Mouse (Mus musculus) C2C12 (cell line): ENCODE measurements around the gene Bora. TPM values are rescaled to one million over a fixed set of nuclear protein-coding genes. Genes with fewer than 3 reads are reported as not detected.

Source experiments
- H3K27me3 ChIP-seq: one replicate; pipeline ENCODE4 v1.6.1; 2011; ENCODE audit not compliant: control insufficient read depth, insufficient read depth, insufficient read length
- H3K36me3 ChIP-seq: one replicate; pipeline ENCODE4 v1.6.1; 2011; ENCODE audit not compliant: control insufficient read depth, insufficient read depth
- H3K4me3 ChIP-seq: one replicate; pipeline ENCODE4 v1.5.1; 2011; ENCODE audit warnings: mild to moderate bottlenecking, control low read depth; ENCODE audit not compliant: poor library complexity, insufficient read depth, severe bottlenecking
- H3K79me2 ChIP-seq: one replicate; pipeline ENCODE4 v1.6.1; 2011; ENCODE audit not compliant: control insufficient read depth, insufficient read depth
- H3K79me3 ChIP-seq: one replicate; pipeline ENCODE4 v1.6.1; 2011; ENCODE audit warnings: low read depth, control low read depth
- H3ac ChIP-seq: one replicate; pipeline ENCODE3; 2011; ENCODE audit warnings: low read depth; ENCODE audit not compliant: control insufficient read depth, insufficient read length
- CEBPB ChIP-seq: IDR thresholded peaks from one replicate; pipeline ENCODE4 v1.6.1; 2011; ENCODE audit warnings: low read depth, mild to moderate bottlenecking, control low read depth, moderate library complexity
- CTCF ChIP-seq: IDR thresholded peaks from one replicate; pipeline ENCODE4 v1.5.1; 2011; ENCODE audit not compliant: control insufficient read depth, insufficient read depth, insufficient read length
- FOSL1 ChIP-seq: IDR thresholded peaks from one replicate; pipeline ENCODE4 v1.8.0; 2011; ENCODE audit warnings: mild to moderate bottlenecking, low read length; ENCODE audit not compliant: poor library complexity, insufficient read depth, severe bottlenecking
- MAX ChIP-seq: IDR thresholded peaks from one replicate; pipeline ENCODE4 v1.6.1; 2011; ENCODE audit warnings: mild to moderate bottlenecking, control low read depth
- MYOD1 ChIP-seq: IDR thresholded peaks from one replicate; pipeline ENCODE4 v1.6.1; 2011; ENCODE audit warnings: low read depth; ENCODE audit not compliant: control insufficient read depth, insufficient read length
- MYOG ChIP-seq: IDR thresholded peaks from one replicate; pipeline ENCODE4 v1.6.1; 2011; ENCODE audit not compliant: control insufficient read depth, insufficient read length; ENCODE audit errors: extremely low read depth
- USF1 ChIP-seq: IDR thresholded peaks from one replicate; pipeline ENCODE4 v1.6.1; 2011; ENCODE audit warnings: low read depth, mild to moderate bottlenecking, control low read depth, moderate library complexity
- polyA plus RNA-seq: library from polyadenylated mRNA; unstranded; fragments of >200 nt; fragmentation: generic; extraction: Trizol; gene quantifications from one replicate; pipeline ENCODE4 v1.2.1, GENCODE M21; 2012; ENCODE audit warnings: missing spikeins

The Bora gene
- polyA plus RNA-seq, 1 experiment: 10.5 TPM

DNA sequence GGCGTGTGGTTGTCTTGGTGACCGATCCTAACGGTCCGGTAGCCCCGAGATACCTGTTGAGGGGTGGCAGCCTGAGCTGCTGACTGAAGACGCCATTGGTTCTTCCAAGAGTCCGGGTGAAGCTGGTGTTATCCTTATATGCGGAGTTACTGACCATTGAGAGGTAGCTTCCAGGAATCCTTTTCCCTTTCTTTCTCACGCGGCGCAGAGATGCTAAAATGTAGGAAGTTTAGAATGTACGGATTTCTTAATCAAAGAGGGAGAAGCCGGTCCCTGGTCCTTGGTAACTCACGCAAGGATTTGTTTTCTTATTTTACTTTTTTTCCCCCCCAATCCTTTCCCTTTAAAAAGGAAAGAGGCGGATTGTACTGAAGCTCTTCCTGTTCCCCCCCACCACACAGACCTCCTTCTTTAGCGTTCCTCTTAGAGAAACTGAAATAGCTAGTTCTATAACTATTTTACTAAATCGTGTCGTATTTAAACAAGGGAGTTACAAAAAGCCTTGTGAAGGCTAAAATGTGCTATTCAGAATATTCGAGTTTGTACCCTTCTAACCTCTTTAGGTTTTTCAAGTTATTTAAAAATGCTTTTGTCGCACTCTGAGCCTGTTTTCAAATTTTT lies 54.1 kb downstream of the Bora start:
- H3K27me3 ChIP-seq: no peaks in the 10 kb centered on the region
- peaks cover 42% of the 10 kb centered on the region for H3K79me3 ChIP-seq
- no peak for TF ChIP-seq FOSL1
- TF ChIP-seq MAX: no peak
- no peak for TF ChIP-seq USF1
- no peak for TF ChIP-seq CTCF
- no peak for TF ChIP-seq CEBPB
- no peak for TF ChIP-seq MYOD1
- TF ChIP-seq MYOG: no peak
- peak overlapping the region; percentile 78 for H3ac ChIP-seq
- H3K79me2 ChIP-seq: peaks cover 72% of the 10 kb centered on the region
- H3K36me3 ChIP-seq: peaks cover 55% of the 10 kb centered on the region
- peak overlapping the region; percentile 92 for H3K4me3 ChIP-seq

DNA sequence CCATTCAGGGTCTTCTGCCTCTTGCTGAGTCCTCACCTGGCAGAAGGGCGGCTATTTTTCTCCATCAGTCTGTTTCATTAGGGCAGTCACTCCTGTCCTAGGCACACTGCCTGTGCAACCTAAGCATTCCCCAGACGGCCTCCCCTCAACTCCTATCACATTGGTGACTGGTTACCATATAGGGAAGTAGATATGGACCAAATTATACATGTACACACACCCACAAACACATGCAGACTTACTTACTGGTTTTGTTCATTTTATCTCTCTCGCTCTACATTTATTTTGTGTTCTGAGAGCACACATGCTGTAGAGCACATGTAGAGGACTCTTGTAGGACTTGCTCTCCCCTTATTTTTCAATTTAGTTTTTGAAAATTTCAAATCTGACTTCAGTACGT lies 57.0 kb downstream of the Bora start:
- TF ChIP-seq MAX (no peak), CTCF (no peak), MYOG (no peak), MYOD1 (no peak), FOSL1 (no peak)
- peaks cover 24% of the 10 kb centered on the region for H3K79me3 ChIP-seq
- no peak overlapping the region for H3K4me3 ChIP-seq
- H3ac ChIP-seq: no peak overlapping the region
- peaks cover 46% of the 10 kb centered on the region for H3K36me3 ChIP-seq
- no peaks in the 10 kb centered on the region for H3K27me3 ChIP-seq
- H3K79me2 ChIP-seq: peaks cover 47% of the 10 kb centered on the region

DNA sequence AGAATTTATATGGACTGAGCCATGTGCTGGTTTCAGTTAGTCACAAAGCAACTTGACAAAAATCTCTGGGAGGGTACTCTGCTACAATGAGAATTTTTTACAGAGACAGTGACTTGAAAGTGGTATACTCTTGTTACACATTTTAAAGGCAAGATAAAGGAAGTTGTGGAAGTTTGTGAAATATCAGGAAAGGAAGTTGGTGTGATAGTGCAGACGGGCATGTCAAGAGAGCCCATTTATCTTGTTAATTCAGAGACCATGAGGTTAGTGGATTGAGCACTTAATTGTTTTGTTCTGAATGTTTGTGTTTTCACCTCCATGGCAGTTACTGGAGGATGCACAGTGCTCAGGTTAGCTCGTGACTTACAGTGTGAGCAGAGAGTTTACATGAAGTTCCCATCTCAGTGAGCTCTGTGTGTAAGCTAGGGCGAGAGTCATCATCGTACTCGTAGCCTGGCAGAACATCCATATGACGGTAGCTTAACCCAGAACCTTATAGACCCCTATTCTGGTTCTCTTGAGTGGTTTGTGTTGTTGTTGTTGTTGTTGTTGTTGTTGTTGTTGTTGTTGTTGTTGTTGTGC lies 58.6 kb downstream of the Bora start:
- Histone ChIP-seq H3K4me3 (no peak overlapping the region), H3K79me3 (peaks cover 11% of the 10 kb centered on the region), H3ac (no peak overlapping the region), H3K79me2 (peaks cover 32% of the 10 kb centered on the region), H3K36me3 (peaks cover 43% of the 10 kb centered on the region), H3K27me3 (no peaks in the 10 kb centered on the region)
- TF ChIP-seq MYOD1 (no peak), USF1 (no peak), FOSL1 (no peak), CTCF (no peak), MAX (no peak), CEBPB (no peak), MYOG (no peak)

DNA sequence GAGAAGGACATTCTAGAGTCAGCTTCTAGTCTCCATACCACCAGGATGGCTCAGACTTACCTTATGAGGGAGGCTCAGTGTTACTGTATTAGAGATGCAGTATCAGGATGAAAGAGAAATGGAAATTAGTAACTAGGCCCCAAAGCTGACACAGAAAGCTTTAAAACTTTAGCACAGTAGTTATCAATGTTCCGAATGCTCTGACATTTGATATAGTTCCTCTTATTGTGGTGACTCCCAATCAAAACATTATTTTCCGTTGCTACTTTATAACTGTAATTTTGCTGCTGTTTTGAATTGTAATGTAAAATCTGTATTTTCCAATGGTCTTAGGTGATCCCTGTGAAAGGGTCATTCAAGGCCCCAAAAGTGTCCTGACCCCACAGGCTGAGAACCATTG lies 60.6 kb downstream of the Bora start:
- H3K79me2 ChIP-seq: peaks cover 13% of the 10 kb centered on the region
- no peaks in the 10 kb centered on the region for H3K79me3 ChIP-seq
- peaks cover 54% of the 10 kb centered on the region for H3K36me3 ChIP-seq
- no peak overlapping the region for H3K4me3 ChIP-seq
- H3K27me3 ChIP-seq: no peaks in the 10 kb centered on the region
- H3ac ChIP-seq: no peak overlapping the region
- TF ChIP-seq CTCF: no peak
- no peak for TF ChIP-seq MYOD1
- TF ChIP-seq MAX: no peak
- TF ChIP-seq USF1: no peak
- no peak for TF ChIP-seq FOSL1
- TF ChIP-seq MYOG: no peak
- TF ChIP-seq CEBPB: no peak

DNA sequence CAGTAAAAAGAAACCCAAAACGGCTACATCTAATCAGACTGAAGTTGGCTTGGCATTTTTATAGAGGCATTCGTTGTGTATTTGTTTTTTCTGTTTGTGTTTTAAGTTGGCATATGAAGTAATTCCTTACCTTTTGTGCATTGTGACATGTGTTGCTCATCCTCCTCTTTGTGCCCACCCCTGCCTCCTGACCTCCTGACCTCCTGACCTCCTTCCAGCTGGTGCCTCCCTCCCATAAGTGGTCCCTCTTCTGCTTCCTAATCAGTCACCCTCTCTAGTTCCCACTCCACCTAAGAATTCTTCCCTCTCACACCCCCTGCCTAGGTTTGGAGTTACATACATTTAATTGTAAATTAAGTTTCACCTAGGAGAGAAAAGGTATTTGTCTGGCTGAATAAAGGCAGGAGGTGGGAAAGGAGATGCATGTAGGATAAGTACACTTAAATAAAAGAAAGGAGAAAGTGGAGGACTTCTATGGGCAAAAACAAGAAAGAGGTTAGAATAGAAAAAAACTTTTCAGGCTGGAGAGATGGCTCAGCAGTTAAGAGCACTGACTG lies 61.7 kb downstream of the Bora start:
- no peak for TF ChIP-seq FOSL1
- TF ChIP-seq MAX: no peak
- no peak for TF ChIP-seq MYOD1
- TF ChIP-seq CEBPB: no peak
- no peak for TF ChIP-seq CTCF
- no peak for TF ChIP-seq MYOG
- TF ChIP-seq USF1: no peak
- no peak overlapping the region for H3ac ChIP-seq
- H3K79me2 ChIP-seq: peaks cover 7% of the 10 kb centered on the region
- no peaks in the 10 kb centered on the region for H3K79me3 ChIP-seq
- H3K27me3 ChIP-seq: no peaks in the 10 kb centered on the region
- peaks cover 57% of the 10 kb centered on the region for H3K36me3 ChIP-seq
- H3K4me3 ChIP-seq: no peak overlapping the region
